Mouse (Mus musculus): ENCODE results near the gene Slco1c1. TPM values are rescaled to one million over a fixed set of nuclear protein-coding genes. Genes with fewer than 3 reads are reported as not detected.

Slco1c1 gene
- polyA plus RNA-seq, 1 experiment from 2014 or later = not detected

DNA sequence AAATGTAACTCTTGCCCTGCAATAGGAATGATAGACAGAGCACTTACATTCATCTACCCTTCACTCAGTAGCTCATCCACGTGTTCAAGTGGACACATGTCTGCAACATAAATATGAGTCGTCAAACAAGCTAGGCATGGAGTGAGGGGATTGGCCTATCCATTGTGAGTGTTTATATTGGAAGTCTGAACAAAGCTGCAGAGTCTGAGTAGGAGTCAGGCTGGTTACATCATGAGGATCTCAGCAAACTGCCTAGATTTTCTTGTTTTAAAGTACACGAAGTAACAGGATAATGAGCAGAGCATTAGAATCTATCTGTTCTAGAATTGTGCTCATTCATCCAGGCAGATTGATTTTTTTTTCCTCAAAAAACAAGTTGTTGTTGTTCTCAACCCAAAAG lies 23.0 kb upstream of the Slco1c1 start:
- no peak overlapping the region for H3K9ac ChIP-seq (ENCODE audit: low read length)
- H3K9me3 ChIP-seq (replicated peaks; ENCODE audit: control insufficient read depth, low read length) = no peaks in the 10 kb centered on the region
- H3K27me3 ChIP-seq (ENCODE audit: control insufficient read depth, insufficient read depth, low read length) = no peaks in the 10 kb centered on the region
- no peaks in the 10 kb centered on the region for H3K4me1 ChIP-seq (ENCODE audit: control insufficient read depth, insufficient read depth, low read length)
- H3K36me3 ChIP-seq (ENCODE audit: control insufficient read depth, insufficient read depth, low read length) = 0 out of 2 replicates have a peak, but pooled peaks cover 7% of the 10 kb centered on the region
- no peak overlapping the region for H3K27ac ChIP-seq (ENCODE audit: low read length)
- no peak overlapping the region for H3K4me2 ChIP-seq (ENCODE audit: low read depth, low read length)
- H3K4me3 ChIP-seq (replicated peaks; ENCODE audit: low read length) = no peak overlapping the region
- no peak for ATAC-seq (ENCODE audit: insufficient read depth, low FRiP score)
- WGBS = 37% methylated on average over 3 of the region's 3 CpGs

DNA sequence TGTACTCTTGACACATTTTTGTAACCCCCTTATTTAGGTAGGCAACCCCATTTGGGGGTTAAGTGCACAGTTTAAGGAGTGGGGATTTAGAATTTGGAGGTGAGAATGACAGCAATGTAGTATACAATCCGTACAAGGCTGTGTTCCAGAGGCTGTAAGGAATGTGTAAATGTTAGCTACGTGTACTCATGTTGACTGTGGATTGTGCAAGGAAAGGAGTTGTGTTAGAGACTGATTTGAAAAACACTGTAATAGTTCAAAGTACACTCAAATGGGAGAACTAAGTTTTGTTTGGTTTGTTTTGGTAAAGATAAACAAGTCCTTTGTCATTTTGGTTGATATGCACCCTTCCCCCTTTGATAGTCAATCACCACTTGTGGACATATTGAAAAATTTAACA lies 1.6 kb upstream of the Slco1c1 start:
- no peak for ATAC-seq (ENCODE audit: insufficient read depth, low FRiP score)
- no peak overlapping the region for H3K4me2 ChIP-seq (ENCODE audit: low read depth, low read length)
- H3K36me3 ChIP-seq (ENCODE audit: control insufficient read depth, insufficient read depth, low read length) = no peaks in the 10 kb centered on the region
- H3K27ac ChIP-seq (ENCODE audit: low read length) = no peak overlapping the region
- no peaks in the 10 kb centered on the region for H3K9me3 ChIP-seq (replicated peaks; ENCODE audit: control insufficient read depth, low read length)
- no peaks in the 10 kb centered on the region for H3K27me3 ChIP-seq (ENCODE audit: control insufficient read depth, insufficient read depth, low read length)
- 58% methylated on average over 2 of the region's 2 CpGs for WGBS
- H3K4me3 ChIP-seq (replicated peaks; ENCODE audit: low read length) = no peak overlapping the region
- no peak overlapping the region for H3K9ac ChIP-seq (ENCODE audit: low read length)
- no peaks in the 10 kb centered on the region for H3K4me1 ChIP-seq (ENCODE audit: control insufficient read depth, insufficient read depth, low read length)

GRCm38 (mm10) chr6:141525787-141526186 lies 1.6 kb downstream of the Slco1c1 start:
- no peaks in the 10 kb centered on the region for H3K9me3 ChIP-seq (replicated peaks; ENCODE audit: control insufficient read depth, low read length)
- H3K27me3 ChIP-seq (ENCODE audit: control insufficient read depth, insufficient read depth, low read length) = no peaks in the 10 kb centered on the region

GRCm38 (mm10) chr6:141530865-141531264 lies 6.7 kb downstream of the Slco1c1 start:
- Histone ChIP-seq H3K9me3 (replicated peaks; ENCODE audit: control insufficient read depth, low read length) (no peaks in the 10 kb centered on the region), H3K27me3 (ENCODE audit: control insufficient read depth, insufficient read depth, low read length) (no peaks in the 10 kb centered on the region), H3K4me3 (replicated peaks; ENCODE audit: low read length) (no peak overlapping the region), H3K4me2 (ENCODE audit: low read depth, low read length) (no peak overlapping the region), H3K9ac (ENCODE audit: low read length) (no peak overlapping the region), H3K27ac (ENCODE audit: low read length) (no peak overlapping the region), H3K36me3 (ENCODE audit: control insufficient read depth, insufficient read depth, low read length) (no peaks in the 10 kb centered on the region), H3K4me1 (ENCODE audit: control insufficient read depth, insufficient read depth, low read length) (no peaks in the 10 kb centered on the region)
- WGBS = 77% methylated on average over 6 of the region's 6 CpGs
- no peak for ATAC-seq (ENCODE audit: insufficient read depth, low FRiP score)

More at GRCm38 (mm10) chr6:141525787-141526186, 1.6 kb downstream of the Slco1c1 start:
- Histone ChIP-seq H3K4me2 (ENCODE audit: low read depth, low read length) (no peak overlapping the region), H3K27ac (ENCODE audit: low read length) (no peak overlapping the region), H3K9ac (ENCODE audit: low read length) (no peak overlapping the region), H3K4me3 (replicated peaks; ENCODE audit: low read length) (no peak overlapping the region), H3K4me1 (ENCODE audit: control insufficient read depth, insufficient read depth, low read length) (no peaks in the 10 kb centered on the region), H3K36me3 (ENCODE audit: control insufficient read depth, insufficient read depth, low read length) (no peaks in the 10 kb centered on the region)
- WGBS = 90% methylated on average over 1 of the region's 1 CpGs
- ATAC-seq (ENCODE audit: insufficient read depth, low FRiP score) = no peak

DNA sequence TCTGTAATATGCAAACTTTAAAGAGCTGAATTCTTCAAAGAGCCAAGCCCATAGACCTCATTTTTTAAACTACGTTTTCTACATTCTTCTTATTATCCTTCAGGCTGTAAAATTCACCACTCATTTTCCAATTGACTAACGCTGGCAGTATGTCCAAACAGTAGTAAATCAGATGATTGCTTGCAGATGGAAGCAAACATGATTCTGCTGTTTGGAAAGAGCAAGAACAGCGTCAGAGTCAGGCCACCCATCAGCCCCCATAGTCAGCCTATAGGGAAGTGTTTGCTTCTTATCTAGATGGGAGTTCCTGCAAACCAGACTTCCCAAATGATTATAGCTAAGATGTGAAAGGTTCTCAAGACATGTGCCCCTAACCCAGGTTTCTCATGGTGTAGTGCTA lies 13.1 kb downstream of the Slco1c1 start:
- no peaks in the 10 kb centered on the region for H3K4me1 ChIP-seq (ENCODE audit: control insufficient read depth, insufficient read depth, low read length)
- ATAC-seq (ENCODE audit: insufficient read depth, low FRiP score) = no peak
- no peak overlapping the region for H3K27ac ChIP-seq (ENCODE audit: low read length)
- no peak overlapping the region for H3K4me3 ChIP-seq (replicated peaks; ENCODE audit: low read length)
- no peaks in the 10 kb centered on the region for H3K9me3 ChIP-seq (replicated peaks; ENCODE audit: control insufficient read depth, low read length)
- no peaks in the 10 kb centered on the region for H3K27me3 ChIP-seq (ENCODE audit: control insufficient read depth, insufficient read depth, low read length)
- no peak overlapping the region for H3K9ac ChIP-seq (ENCODE audit: low read length)
- 16% methylated on average over 3 of the region's 3 CpGs for WGBS
- no peak overlapping the region for H3K4me2 ChIP-seq (ENCODE audit: low read depth, low read length)
- H3K36me3 ChIP-seq (ENCODE audit: control insufficient read depth, insufficient read depth, low read length) = no peaks in the 10 kb centered on the region

DNA sequence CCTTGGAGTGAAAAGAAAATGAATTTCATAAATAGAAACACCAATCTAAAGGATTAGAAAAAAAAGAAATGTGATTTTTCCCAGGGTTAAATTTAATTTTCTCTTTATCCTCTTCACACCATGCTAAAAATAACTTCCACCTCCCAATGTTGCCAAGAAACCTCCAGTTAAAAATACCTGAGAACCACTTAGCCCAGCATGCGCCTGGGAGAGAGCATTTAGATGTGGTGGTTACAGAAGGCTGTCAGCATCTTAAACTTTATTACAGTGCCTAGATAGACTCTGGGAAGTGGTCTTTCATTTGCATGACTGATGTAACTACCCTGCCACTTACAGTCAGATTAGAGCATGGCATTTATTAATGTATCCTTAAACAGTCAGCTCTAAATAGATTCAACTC lies 17.0 kb downstream of the Slco1c1 start:
- Histone ChIP-seq H3K9me3 (replicated peaks; ENCODE audit: control insufficient read depth, low read length) (no peaks in the 10 kb centered on the region), H3K4me3 (replicated peaks; ENCODE audit: low read length) (no peak overlapping the region), H3K27me3 (ENCODE audit: control insufficient read depth, insufficient read depth, low read length) (no peaks in the 10 kb centered on the region), H3K9ac (ENCODE audit: low read length) (no peak overlapping the region), H3K4me1 (ENCODE audit: control insufficient read depth, insufficient read depth, low read length) (no peaks in the 10 kb centered on the region), H3K4me2 (ENCODE audit: low read depth, low read length) (no peak overlapping the region), H3K27ac (ENCODE audit: low read length) (no peak overlapping the region), H3K36me3 (ENCODE audit: control insufficient read depth, insufficient read depth, low read length) (no peaks in the 10 kb centered on the region)
- ATAC-seq (ENCODE audit: insufficient read depth, low FRiP score) = no peak
- WGBS = 69% methylated on average over 1 of the region's 1 CpGs

DNA sequence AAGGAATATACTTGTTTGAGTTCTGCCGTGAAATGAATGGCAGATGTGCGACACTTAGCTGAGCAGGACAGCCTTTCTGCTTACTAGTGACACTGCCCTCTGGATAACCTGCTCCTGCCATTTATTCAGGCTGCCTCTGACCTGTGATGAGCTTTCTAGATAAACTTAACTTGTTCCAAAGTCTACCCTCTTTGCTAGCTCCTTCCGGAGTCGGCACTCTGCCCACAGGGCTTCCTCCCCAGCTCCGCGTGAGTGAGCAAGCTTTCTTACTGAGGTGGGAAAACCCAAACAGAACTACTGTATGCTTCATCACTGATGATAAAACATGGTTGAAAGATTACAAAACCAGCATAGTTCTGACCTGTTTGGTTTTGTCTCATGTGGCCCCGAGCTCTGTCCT lies 19.2 kb downstream of the Slco1c1 start:
- WGBS = 71% methylated on average over 7 of the region's 7 CpGs
- H3K9ac ChIP-seq (ENCODE audit: low read length) = no peak overlapping the region
- H3K4me3 ChIP-seq (replicated peaks; ENCODE audit: low read length) = no peak overlapping the region
- H3K27me3 ChIP-seq (ENCODE audit: control insufficient read depth, insufficient read depth, low read length) = no peaks in the 10 kb centered on the region
- no peak for ATAC-seq (ENCODE audit: insufficient read depth, low FRiP score)
- H3K36me3 ChIP-seq (ENCODE audit: control insufficient read depth, insufficient read depth, low read length) = no peaks in the 10 kb centered on the region
- no peaks in the 10 kb centered on the region for H3K4me1 ChIP-seq (ENCODE audit: control insufficient read depth, insufficient read depth, low read length)
- no peak overlapping the region for H3K27ac ChIP-seq (ENCODE audit: low read length)
- no peaks in the 10 kb centered on the region for H3K9me3 ChIP-seq (replicated peaks; ENCODE audit: control insufficient read depth, low read length)
- H3K4me2 ChIP-seq (ENCODE audit: low read depth, low read length) = no peak overlapping the region

GRCm38 (mm10) chr6:141558118-141558517 lies 34.0 kb downstream of the Slco1c1 start:
- H3K36me3 ChIP-seq (ENCODE audit: control insufficient read depth, insufficient read depth, low read length) = no peaks in the 10 kb centered on the region
- ATAC-seq (ENCODE audit: insufficient read depth, low FRiP score) = no peak
- WGBS = 83% methylated on average over 1 of the region's 1 CpGs

GRCm38 (mm10) chr6:141567366-141567765 lies 43.2 kb downstream of the Slco1c1 start:
- ATAC-seq (ENCODE audit: insufficient read depth, low FRiP score) = no peak
- Histone ChIP-seq H3K27ac (ENCODE audit: low read length) (no peak overlapping the region), H3K9me3 (replicated peaks; ENCODE audit: control insufficient read depth, low read length) (no peaks in the 10 kb centered on the region), H3K4me2 (ENCODE audit: low read depth, low read length) (no peak overlapping the region), H3K4me1 (ENCODE audit: control insufficient read depth, insufficient read depth, low read length) (no peaks in the 10 kb centered on the region), H3K36me3 (ENCODE audit: control insufficient read depth, insufficient read depth, low read length) (no peaks in the 10 kb centered on the region), H3K9ac (ENCODE audit: low read length) (no peak overlapping the region), H3K4me3 (replicated peaks; ENCODE audit: low read length) (no peak overlapping the region), H3K27me3 (ENCODE audit: control insufficient read depth, insufficient read depth, low read length) (no peaks in the 10 kb centered on the region)
- 82% methylated on average over 2 of the region's 2 CpGs for WGBS

More at GRCm38 (mm10) chr6:141558118-141558517, 34.0 kb downstream of the Slco1c1 start:
- no peak overlapping the region for H3K9ac ChIP-seq (ENCODE audit: low read length)
- H3K4me1 ChIP-seq (ENCODE audit: control insufficient read depth, insufficient read depth, low read length) = no peaks in the 10 kb centered on the region
- H3K9me3 ChIP-seq (replicated peaks; ENCODE audit: control insufficient read depth, low read length) = no peaks in the 10 kb centered on the region
- no peak overlapping the region for H3K4me3 ChIP-seq (replicated peaks; ENCODE audit: low read length)
- no peaks in the 10 kb centered on the region for H3K27me3 ChIP-seq (ENCODE audit: control insufficient read depth, insufficient read depth, low read length)
- no peak overlapping the region for H3K27ac ChIP-seq (ENCODE audit: low read length)
- no peak overlapping the region for H3K4me2 ChIP-seq (ENCODE audit: low read depth, low read length)

Data from stomach, embryonic 16.5 days (tissue).